Mouse (Mus musculus): ENCODE data around the gene Pth2. TPM values are rescaled to one million over a fixed set of nuclear protein-coding genes. Genes with fewer than 3 reads are reported as not detected.

Gene Pth2
- polyA plus RNA-seq, 1 experiment from 2014 or later, result not detected

- Histone ChIP-seq H3K9me3 (replicated peaks) (no peaks in the 10 kb centered on the region), H3K27ac (peak within 1 kb of the TSS; percentile 91), H3K4me3 (peak within 1 kb of the TSS; percentile 70), H3K4me1 (peaks cover 44% of the 10 kb centered on the region), H3K27me3 (peaks cover 16% of the 10 kb centered on the region), H3K36me3 (peaks cover 30% of the 10 kb centered on the region), H3K4me2 (replicated peaks) (peak within 1 kb of the TSS; percentile 79), H3K9ac (peak within 1 kb of the TSS; percentile 83)
- peak; percentile 57 for ATAC-seq (ENCODE audit: low FRiP score)
- WGBS, result under 1% methylated on average over 55 of the region's 55 CpGs
Measured at GRCm38 (mm10) chr7:45215673-45216441, 35.1 kb downstream of the Pth2 start, which contains the start of gene Tead2. TSS of gene Tead2 (plus strand) at chr7:45215753.

- peak overlapping the region; percentile 91 for H3K27ac ChIP-seq
- H3K4me2 ChIP-seq (replicated peaks), result peak overlapping the region; percentile 79
- H3K4me1 ChIP-seq, result peaks cover 42% of the 10 kb centered on the region
- peaks cover 36% of the 10 kb centered on the region for H3K36me3 ChIP-seq
- H3K9ac ChIP-seq, result peak overlapping the region; percentile 83
- H3K9me3 ChIP-seq (replicated peaks), result no peaks in the 10 kb centered on the region
- peak overlapping the region; percentile 70 for H3K4me3 ChIP-seq
- peaks cover 9% of the 10 kb centered on the region for H3K27me3 ChIP-seq
- WGBS, result 1% methylated on average over 13 of the region's 13 CpGs
- peak; percentile 83 for ATAC-seq (ENCODE audit: low FRiP score)
Measured at GRCm38 (mm10) chr7:45216442-45217183, 35.8 kb downstream of the Pth2 start.

- Histone ChIP-seq H3K4me3 (no peak overlapping the region), H3K36me3 (peaks cover 84% of the 10 kb centered on the region), H3K4me1 (peaks cover 32% of the 10 kb centered on the region), H3K27me3 (no peaks in the 10 kb centered on the region), H3K9ac (no peak overlapping the region), H3K9me3 (replicated peaks) (no peaks in the 10 kb centered on the region), H3K27ac (no peak overlapping the region), H3K4me2 (replicated peaks) (no peak overlapping the region)
- ATAC-seq (ENCODE audit: low FRiP score), result no peak
- WGBS, result 80% methylated on average over 2 of the region's 2 CpGs
Measured at GRCm38 (mm10) chr7:45221680-45222079, 40.9 kb downstream of the Pth2 start.

- Histone ChIP-seq H3K4me3 (no peak overlapping the region), H3K4me1 (peaks cover 6% of the 10 kb centered on the region; the same call in 1 of the 2 replicates), H3K27ac (no peak overlapping the region), H3K9ac (no peak overlapping the region), H3K36me3 (peaks cover 93% of the 10 kb centered on the region), H3K27me3 (no peaks in the 10 kb centered on the region), H3K4me2 (replicated peaks) (no peak overlapping the region), H3K9me3 (replicated peaks) (no peaks in the 10 kb centered on the region)
- ATAC-seq (ENCODE audit: low FRiP score), result no peak
- WGBS, result 96% methylated on average over 7 of the region's 7 CpGs
Measured at GRCm38 (mm10) chr7:45224826-45225225, 44.0 kb downstream of the Pth2 start.

GRCm38 (mm10) chr7:45226421-45226820 is 45.6 kb downstream of the Pth2 start:
- Histone ChIP-seq H3K4me1 (no peaks in the 10 kb centered on the region), H3K4me3 (no peak overlapping the region), H3K27me3 (peaks cover 3% of the 10 kb centered on the region; the same call in 1 of the 2 replicates), H3K36me3 (peaks cover 87% of the 10 kb centered on the region), H3K4me2 (replicated peaks) (no peak overlapping the region), H3K9me3 (replicated peaks) (no peaks in the 10 kb centered on the region), H3K27ac (no peak overlapping the region), H3K9ac (no peak overlapping the region)
- WGBS, result 95% methylated on average over 5 of the region's 5 CpGs
- ATAC-seq (ENCODE audit: low FRiP score), result no peak

- Histone ChIP-seq H3K4me3 (no peak overlapping the region), H3K4me1 (peaks cover 11% of the 10 kb centered on the region), H3K27ac (no peak overlapping the region), H3K4me2 (replicated peaks) (no peak overlapping the region), H3K9me3 (replicated peaks) (no peaks in the 10 kb centered on the region), H3K9ac (no peak overlapping the region), H3K27me3 (peaks cover 3% of the 10 kb centered on the region; the same call in 1 of the 2 replicates), H3K36me3 (peaks cover 85% of the 10 kb centered on the region)
- WGBS, result 95% methylated on average over 18 of the region's 18 CpGs
- no peak for ATAC-seq (ENCODE audit: low FRiP score)
Measured at GRCm38 (mm10) chr7:45228548-45228947, 47.8 kb downstream of the Pth2 start.

GRCm38 (mm10) chr7:45229046-45229445 is 48.3 kb downstream of the Pth2 start:
- Histone ChIP-seq H3K4me1 (peaks cover 16% of the 10 kb centered on the region), H3K9me3 (replicated peaks) (no peaks in the 10 kb centered on the region), H3K27me3 (peaks cover 3% of the 10 kb centered on the region; the same call in 1 of the 2 replicates), H3K9ac (no peak overlapping the region), H3K27ac (no peak overlapping the region), H3K4me2 (replicated peaks) (no peak overlapping the region), H3K4me3 (no peak overlapping the region), H3K36me3 (peaks cover 81% of the 10 kb centered on the region)
- ATAC-seq (ENCODE audit: low FRiP score), result no peak
- WGBS, result 92% methylated on average over 8 of the region's 8 CpGs

- H3K36me3 ChIP-seq, result peaks cover 75% of the 10 kb centered on the region
- H3K27ac ChIP-seq, result no peak overlapping the region
- H3K9ac ChIP-seq, result no peak overlapping the region
- ATAC-seq (ENCODE audit: low FRiP score), result no peak
- H3K4me3 ChIP-seq, result no peak overlapping the region
- 84% methylated on average over 7 of the region's 7 CpGs for WGBS
- H3K9me3 ChIP-seq (replicated peaks), result no peaks in the 10 kb centered on the region
- H3K4me2 ChIP-seq (replicated peaks), result no peak overlapping the region
- peaks cover 21% of the 10 kb centered on the region for H3K4me1 ChIP-seq
- H3K27me3 ChIP-seq, result peaks cover 4% of the 10 kb centered on the region
Measured at GRCm38 (mm10) chr7:45229459-45230203, 48.8 kb downstream of the Pth2 start.

GRCm38 (mm10) chr7:45231192-45231591 is 50.4 kb downstream of the Pth2 start:
- H3K9ac ChIP-seq, result no peak overlapping the region
- no peak overlapping the region for H3K4me2 ChIP-seq (replicated peaks)
- no peaks in the 10 kb centered on the region for H3K9me3 ChIP-seq (replicated peaks)
- H3K27me3 ChIP-seq, result peaks cover 13% of the 10 kb centered on the region
- H3K4me3 ChIP-seq, result no peak overlapping the region
- 89% methylated on average over 12 of the region's 12 CpGs for WGBS
- no peak overlapping the region for H3K27ac ChIP-seq
- H3K4me1 ChIP-seq, result peaks cover 34% of the 10 kb centered on the region
- no peak for ATAC-seq (ENCODE audit: low FRiP score)
- peaks cover 59% of the 10 kb centered on the region for H3K36me3 ChIP-seq

Small RNA genes within 50 kb of the gene (microRNA-seq; reads per million reads assigned to microRNA genes)
- gene Mir7055, result not detected

Other genes starting within 250 kb of the Pth2 start
- gene Tsks, start 237.8 kb upstream of the Pth2 start, polyA plus RNA-seq (2016; fragmentation: Nextera tagmentation; extraction: Ambion mirVana), result not detected in 2 replicates
- 42.8 and 44.2 TPM in 2 replicates for gene Cpt1c, start 206.1 kb upstream of the Pth2 start, polyA plus RNA-seq (2016; fragmentation: Nextera tagmentation; extraction: Ambion mirVana)
- gene Prmt1, start 194.4 kb upstream of the Pth2 start, polyA plus RNA-seq (2016; fragmentation: Nextera tagmentation; extraction: Ambion mirVana), result 551 and 566 TPM in 2 replicates
- 62.7 and 74.3 TPM in 2 replicates for gene Irf3, start 183.3 kb upstream of the Pth2 start, polyA plus RNA-seq (2016; fragmentation: Nextera tagmentation; extraction: Ambion mirVana)
- gene Bcl2l12, start 182.3 kb upstream of the Pth2 start, polyA plus RNA-seq (2016; fragmentation: Nextera tagmentation; extraction: Ambion mirVana), result 46.7 and 46.8 TPM in 2 replicates
- gene Scaf1, start 164.6 kb upstream of the Pth2 start, polyA plus RNA-seq (2016; fragmentation: Nextera tagmentation; extraction: Ambion mirVana), result 50.6 and 52.4 TPM in 2 replicates
- gene Rras, start 163.0 kb upstream of the Pth2 start, polyA plus RNA-seq (2016; fragmentation: Nextera tagmentation; extraction: Ambion mirVana), result 22.6 and 23.2 TPM in 2 replicates
- 10.9 and 14.0 TPM in 2 replicates for gene Prr12, start 128.1 kb upstream of the Pth2 start, polyA plus RNA-seq (2016; fragmentation: Nextera tagmentation; extraction: Ambion mirVana)
- gene Nosip, start 118.6 kb upstream of the Pth2 start, polyA plus RNA-seq (2016; fragmentation: Nextera tagmentation; extraction: Ambion mirVana), result 55.9 and 60.0 TPM in 2 replicates
- gene Prrg2, start 118.3 kb upstream of the Pth2 start, polyA plus RNA-seq (2016; fragmentation: Nextera tagmentation; extraction: Ambion mirVana), result 17.8 and 18.0 TPM in 2 replicates
- 177 and 180 TPM in 2 replicates for gene Rcn3, start 88.8 kb upstream of the Pth2 start, polyA plus RNA-seq (2016; fragmentation: Nextera tagmentation; extraction: Ambion mirVana)
- gene Fcgrt, start 77.1 kb upstream of the Pth2 start, polyA plus RNA-seq (2016; fragmentation: Nextera tagmentation; extraction: Ambion mirVana), result 20.2 and 21.0 TPM in 2 replicates
- 982 and 1,135 TPM in 2 replicates for gene Rps11, start 56.6 kb upstream of the Pth2 start, polyA plus RNA-seq (2016; fragmentation: Nextera tagmentation; extraction: Ambion mirVana)
- 977 and 1,019 TPM in 2 replicates for gene Rpl13a, start 52.2 kb upstream of the Pth2 start, polyA plus RNA-seq (2016; fragmentation: Nextera tagmentation; extraction: Ambion mirVana)
- 0.31 TPM in 1 of 2 replicates, not detected in the other for gene Gm45713, start 44.8 kb upstream of the Pth2 start, polyA plus RNA-seq (2016; fragmentation: Nextera tagmentation; extraction: Ambion mirVana)
- 0.52 and 1.6 TPM in 2 replicates for gene Flt3l, start 44.6 kb upstream of the Pth2 start, polyA plus RNA-seq (2016; fragmentation: Nextera tagmentation; extraction: Ambion mirVana)
- 90.3 and 91.0 TPM in 2 replicates for gene Pih1d1, start 26.7 kb upstream of the Pth2 start, polyA plus RNA-seq (2016; fragmentation: Nextera tagmentation; extraction: Ambion mirVana)
- gene Aldh16a1, start 26.4 kb upstream of the Pth2 start, polyA plus RNA-seq (2016; fragmentation: Nextera tagmentation; extraction: Ambion mirVana), result 33.4 and 39.8 TPM in 2 replicates
- 1.1 and 1.2 TPM in 2 replicates for gene Slc17a7, start 17.0 kb upstream of the Pth2 start, polyA plus RNA-seq (2016; fragmentation: Nextera tagmentation; extraction: Ambion mirVana)
- gene Gfy, start 1.4 kb upstream of the Pth2 start, polyA plus RNA-seq (2016; fragmentation: Nextera tagmentation; extraction: Ambion mirVana), result not detected in 2 replicates
- gene Ccdc155, start 23.9 kb downstream of the Pth2 start, polyA plus RNA-seq (2016; fragmentation: Nextera tagmentation; extraction: Ambion mirVana), result 0.46 and 0.48 TPM in 2 replicates
- 3.0 and 3.4 TPM in 2 replicates for gene Dkkl1, start 31.2 kb downstream of the Pth2 start, polyA plus RNA-seq (2016; fragmentation: Nextera tagmentation; extraction: Ambion mirVana)
- 185 and 208 TPM in 2 replicates for gene Tead2, start 34.8 kb downstream of the Pth2 start, polyA plus RNA-seq (2016; fragmentation: Nextera tagmentation; extraction: Ambion mirVana)
- gene Cd37, start 58.1 kb downstream of the Pth2 start, polyA plus RNA-seq (2016; fragmentation: Nextera tagmentation; extraction: Ambion mirVana), result 1.3 and 1.5 TPM in 2 replicates
- gene Slc6a16, start 60.1 kb downstream of the Pth2 start, polyA plus RNA-seq (2016; fragmentation: Nextera tagmentation; extraction: Ambion mirVana), result 0.10 and 0.28 TPM in 2 replicates
- gene Slc6a21, start 96.5 kb downstream of the Pth2 start, polyA plus RNA-seq (2016; fragmentation: Nextera tagmentation; extraction: Ambion mirVana), result not detected in 2 replicates
- gene Trpm4, start 152.8 kb downstream of the Pth2 start, polyA plus RNA-seq (2016; fragmentation: Nextera tagmentation; extraction: Ambion mirVana), result 11.5 and 14.7 TPM in 2 replicates
- 0.65 and 0.68 TPM in 2 replicates for gene Hrc, start 154.3 kb downstream of the Pth2 start, polyA plus RNA-seq (2016; fragmentation: Nextera tagmentation; extraction: Ambion mirVana)
- gene Ppfia3, start 186.0 kb downstream of the Pth2 start, polyA plus RNA-seq (2016; fragmentation: Nextera tagmentation; extraction: Ambion mirVana), result 15.6 and 16.2 TPM in 2 replicates
- gene Lin7b, start 189.6 kb downstream of the Pth2 start, polyA plus RNA-seq (2016; fragmentation: Nextera tagmentation; extraction: Ambion mirVana), result 2.9 and 3.8 TPM in 2 replicates
- 285 and 300 TPM in 2 replicates for gene Snrnp70, start 214.7 kb downstream of the Pth2 start, polyA plus RNA-seq (2016; fragmentation: Nextera tagmentation; extraction: Ambion mirVana)
- gene Kcna7, start 224.7 kb downstream of the Pth2 start, polyA plus RNA-seq (2016; fragmentation: Nextera tagmentation; extraction: Ambion mirVana), result not detected in 2 replicates
- 1.2 and 1.3 TPM in 2 replicates for gene Ntf5, start 232.7 kb downstream of the Pth2 start, polyA plus RNA-seq (2016; fragmentation: Nextera tagmentation; extraction: Ambion mirVana)
- gene Lhb, start 239.8 kb downstream of the Pth2 start, polyA plus RNA-seq (2016; fragmentation: Nextera tagmentation; extraction: Ambion mirVana), result 1.0 and 1.6 TPM in 2 replicates